Mouse (Mus musculus): ENCODE results near the gene Dusp28. TPM values are rescaled to one million over a fixed set of nuclear protein-coding genes. Genes with fewer than 3 reads are reported as not detected.

Dusp28 gene
- polyA plus RNA-seq, 1 experiment, result 36.6 TPM

GRCm38 (mm10) chr1:92936467-92936866, 29.7 kb downstream of the Dusp28 start:
- TF ChIP-seq CTCF (conservative IDR thresholded peaks at IDR 0.05; ENCODE audit: insufficient read depth, insufficient read length, low read depth, low read length) (no peak), POLR2A (IDR thresholded peaks at IDR 0.05; ENCODE audit: low read depth, low read length) (no peak)
- 56% methylated on average over 3 of the region's 3 CpGs for WGBS
- DNase-seq, result peak; percentile 68

GRCm38 (mm10) chr1:92937797-92938196, 31.0 kb downstream of the Dusp28 start:
- peaks cover 9% of the 10 kb centered on the region; the same call in 1 of the 2 replicates for H3K4me1 ChIP-seq (ENCODE audit: control insufficient read depth, insufficient read depth, low read length)
- no peaks in the 10 kb centered on the region for H3K27me3 ChIP-seq (replicated peaks; ENCODE audit: control insufficient read depth, insufficient read depth, low read length)
- WGBS, result 85% methylated on average over 3 of the region's 3 CpGs
- TF ChIP-seq POLR2A (IDR thresholded peaks at IDR 0.05; ENCODE audit: low read depth, low read length) (no peak), CTCF (conservative IDR thresholded peaks at IDR 0.05; ENCODE audit: insufficient read depth, insufficient read length, low read depth, low read length) (no peak)
- H3K4me3 ChIP-seq (ENCODE audit: insufficient read depth, low read depth, low read length), result no peak overlapping the region
- H3K27ac ChIP-seq (ENCODE audit: insufficient read depth, low read depth, low read length), result no peak overlapping the region
- 0 out of 2 replicates have a peak, but pooled peaks cover 2% of the 10 kb centered on the region for H3K36me3 ChIP-seq (ENCODE audit: control insufficient read depth, insufficient read depth, low read length)
- no peak for DNase-seq

More at GRCm38 (mm10) chr1:92936467-92936866, 29.7 kb downstream of the Dusp28 start:
- H3K27ac ChIP-seq (ENCODE audit: insufficient read depth, low read depth, low read length), result no peak overlapping the region
- H3K4me1 ChIP-seq (ENCODE audit: control insufficient read depth, insufficient read depth, low read length), result peaks cover 9% of the 10 kb centered on the region; the same call in 1 of the 2 replicates
- no peaks in the 10 kb centered on the region for H3K27me3 ChIP-seq (replicated peaks; ENCODE audit: control insufficient read depth, insufficient read depth, low read length)
- H3K36me3 ChIP-seq (ENCODE audit: control insufficient read depth, insufficient read depth, low read length), result 0 out of 2 replicates have a peak, but pooled peaks cover 2% of the 10 kb centered on the region
- H3K4me3 ChIP-seq (ENCODE audit: insufficient read depth, low read depth, low read length), result no peak overlapping the region

GRCm38 (mm10) chr1:92939746-92940145, 33.0 kb downstream of the Dusp28 start:
- H3K36me3 ChIP-seq (ENCODE audit: control insufficient read depth, insufficient read depth, low read length), result 0 out of 2 replicates have a peak, but pooled peaks cover 2% of the 10 kb centered on the region
- WGBS, result 96% methylated on average over 4 of the region's 4 CpGs

GRCm38 (mm10) chr1:92943219-92943989, 36.6 kb downstream of the Dusp28 start:
- DNase-seq, result no peak
- Histone ChIP-seq H3K36me3 (ENCODE audit: control insufficient read depth, insufficient read depth, low read length) (0 out of 2 replicates have a peak, but pooled peaks cover 2% of the 10 kb centered on the region), H3K4me3 (ENCODE audit: insufficient read depth, low read depth, low read length) (no peak overlapping the region), H3K4me1 (ENCODE audit: control insufficient read depth, insufficient read depth, low read length) (peaks cover 5% of the 10 kb centered on the region; the same call in 1 of the 2 replicates), H3K27ac (ENCODE audit: insufficient read depth, low read depth, low read length) (no peak overlapping the region), H3K27me3 (replicated peaks; ENCODE audit: control insufficient read depth, insufficient read depth, low read length) (no peaks in the 10 kb centered on the region)
- WGBS, result 89% methylated on average over 19 of the region's 19 CpGs
- no peak for TF ChIP-seq CTCF (conservative IDR thresholded peaks at IDR 0.05; ENCODE audit: insufficient read depth, insufficient read length, low read depth, low read length)
- TF ChIP-seq POLR2A (IDR thresholded peaks at IDR 0.05; ENCODE audit: low read depth, low read length), result no peak

More at GRCm38 (mm10) chr1:92939746-92940145, 33.0 kb downstream of the Dusp28 start:
- Histone ChIP-seq H3K4me3 (ENCODE audit: insufficient read depth, low read depth, low read length) (no peak overlapping the region), H3K27ac (ENCODE audit: insufficient read depth, low read depth, low read length) (no peak overlapping the region), H3K27me3 (replicated peaks; ENCODE audit: control insufficient read depth, insufficient read depth, low read length) (no peaks in the 10 kb centered on the region), H3K4me1 (ENCODE audit: control insufficient read depth, insufficient read depth, low read length) (peaks cover 4% of the 10 kb centered on the region; the same call in 1 of the 2 replicates)
- DNase-seq, result no peak
- TF ChIP-seq CTCF (conservative IDR thresholded peaks at IDR 0.05; ENCODE audit: insufficient read depth, insufficient read length, low read depth, low read length) (no peak), POLR2A (IDR thresholded peaks at IDR 0.05; ENCODE audit: low read depth, low read length) (no peak)

GRCm38 (mm10) chr1:92947966-92948365, 41.2 kb downstream of the Dusp28 start:
- no peak for TF ChIP-seq CTCF (conservative IDR thresholded peaks at IDR 0.05; ENCODE audit: insufficient read depth, insufficient read length, low read depth, low read length)
- TF ChIP-seq POLR2A (IDR thresholded peaks at IDR 0.05; ENCODE audit: low read depth, low read length), result no peak
- WGBS, result 81% methylated on average over 3 of the region's 3 CpGs
- H3K4me1 ChIP-seq (ENCODE audit: control insufficient read depth, insufficient read depth, low read length), result peaks cover 5% of the 10 kb centered on the region; the same call in 1 of the 2 replicates
- H3K27me3 ChIP-seq (replicated peaks; ENCODE audit: control insufficient read depth, insufficient read depth, low read length), result no peaks in the 10 kb centered on the region
- DNase-seq, result peak; percentile 54
- H3K4me3 ChIP-seq (ENCODE audit: insufficient read depth, low read depth, low read length), result no peak overlapping the region
- no peaks in the 10 kb centered on the region for H3K36me3 ChIP-seq (ENCODE audit: control insufficient read depth, insufficient read depth, low read length)
- peak overlapping the region; percentile 49; the same call in 1 of the 2 replicates for H3K27ac ChIP-seq (ENCODE audit: insufficient read depth, low read depth, low read length)

GRCm38 (mm10) chr1:92949426-92949825, 42.6 kb downstream of the Dusp28 start:
- Histone ChIP-seq H3K4me3 (ENCODE audit: insufficient read depth, low read depth, low read length) (no peak overlapping the region), H3K36me3 (ENCODE audit: control insufficient read depth, insufficient read depth, low read length) (no peaks in the 10 kb centered on the region), H3K4me1 (ENCODE audit: control insufficient read depth, insufficient read depth, low read length) (peaks cover 5% of the 10 kb centered on the region; the same call in 1 of the 2 replicates), H3K27ac (ENCODE audit: insufficient read depth, low read depth, low read length) (no peak overlapping the region), H3K27me3 (replicated peaks; ENCODE audit: control insufficient read depth, insufficient read depth, low read length) (no peaks in the 10 kb centered on the region)
- TF ChIP-seq POLR2A (IDR thresholded peaks at IDR 0.05; ENCODE audit: low read depth, low read length), result no peak
- TF ChIP-seq CTCF (conservative IDR thresholded peaks at IDR 0.05; ENCODE audit: insufficient read depth, insufficient read length, low read depth, low read length), result peak; percentile 48
- 69% methylated on average over 6 of the region's 6 CpGs for WGBS
- DNase-seq, result no peak

GRCm38 (mm10) chr1:92950607-92951006, 43.8 kb downstream of the Dusp28 start, which contains the start of gene Gpr35:
Gpr35 (plus strand) TSS chr1:92950865.
- H3K27ac ChIP-seq (ENCODE audit: insufficient read depth, low read depth, low read length), result no peak within 1 kb of the TSS
- WGBS, result 39% methylated on average over 5 of the region's 5 CpGs
- no peak for DNase-seq
- no peaks in the 10 kb centered on the region for H3K27me3 ChIP-seq (replicated peaks; ENCODE audit: control insufficient read depth, insufficient read depth, low read length)
- no peak for TF ChIP-seq CTCF (conservative IDR thresholded peaks at IDR 0.05; ENCODE audit: insufficient read depth, insufficient read length, low read depth, low read length)
- no peak for TF ChIP-seq POLR2A (IDR thresholded peaks at IDR 0.05; ENCODE audit: low read depth, low read length)
- H3K4me3 ChIP-seq (ENCODE audit: insufficient read depth, low read depth, low read length), result no peak within 1 kb of the TSS
- no peaks in the 10 kb centered on the region for H3K36me3 ChIP-seq (ENCODE audit: control insufficient read depth, insufficient read depth, low read length)
- peaks cover 5% of the 10 kb centered on the region; the same call in 1 of the 2 replicates for H3K4me1 ChIP-seq (ENCODE audit: control insufficient read depth, insufficient read depth, low read length)
